Mouse (Mus musculus): Measurements from ENCODE around the gene Cnga2.
"Not testable (repeated sequence)": the region's sequence is repeated elsewhere in the genome, so short reads cannot be mapped to it uniquely, and the experiment has no call there.

Cnga2 gene

GRCm38 (mm10) chrX:71991549-71991948, at the start of gene Cnga2:
Cnga2 (plus strand) TSS chrX:71991849.
- no peak for DNase-seq (ENCODE audit: low spot score in 2 of 2)

- DNase-seq (ENCODE audit: low spot score in 2 of 2) = peak; percentile 51 to 52
Measured at GRCm38 (mm10) chrX:71946631-71947030, 45.0 kb upstream of the Cnga2 start.

GRCm38 (mm10) chrX:71958366-71958765, 33.3 kb upstream of the Cnga2 start:
- no peak for DNase-seq (ENCODE audit: low spot score in 2 of 2)

GRCm38 (mm10) chrX:71962073-71963051, 29.3 kb upstream of the Cnga2 start, which contains the start of gene Prrg3:
Prrg3 (plus strand) TSS chrX:71962624.
- DNase-seq (ENCODE audit: low spot score in 2 of 2) = peak; percentile 10 to 15

GRCm38 (mm10) chrX:71963275-71963912, 28.3 kb upstream of the Cnga2 start:
- peak; percentile 11 to 13 for DNase-seq (ENCODE audit: low spot score in 2 of 2)

- no peak for DNase-seq (ENCODE audit: low spot score in 2 of 2)
Measured at GRCm38 (mm10) chrX:71968216-71968615, 23.4 kb upstream of the Cnga2 start.

GRCm38 (mm10) chrX:71968816-71969215, 22.8 kb upstream of the Cnga2 start:
- DNase-seq (ENCODE audit: low spot score in 2 of 2) = peak; percentile 36

- DNase-seq (ENCODE audit: low spot score in 2 of 2) = no peak
Measured at GRCm38 (mm10) chrX:71971325-71971724, 20.3 kb upstream of the Cnga2 start.

GRCm38 (mm10) chrX:71972686-71973085, 19.0 kb upstream of the Cnga2 start, which contains the start of gene Fate1:
Fate1 (plus strand) TSS chrX:71972986.
- no peak for DNase-seq (ENCODE audit: low spot score in 2 of 2)

- DNase-seq (ENCODE audit: low spot score in 2 of 2) = not testable (repeated sequence)
Measured at GRCm38 (mm10) chrX:71977681-71978080, 14.0 kb upstream of the Cnga2 start.

GRCm38 (mm10) chrX:71980443-71980842, 11.2 kb upstream of the Cnga2 start:
- no peak for DNase-seq (ENCODE audit: low spot score in 2 of 2)

GRCm38 (mm10) chrX:71981322-71981721, 10.3 kb upstream of the Cnga2 start:
- no peak for DNase-seq (ENCODE audit: low spot score in 2 of 2)

- no peak for DNase-seq (ENCODE audit: low spot score in 2 of 2)
Measured at GRCm38 (mm10) chrX:71983205-71983604, 8.4 kb upstream of the Cnga2 start.

- peak; percentile 22 to 35 for DNase-seq (ENCODE audit: low spot score in 2 of 2)
Measured at GRCm38 (mm10) chrX:71983775-71984174, 7.9 kb upstream of the Cnga2 start.

GRCm38 (mm10) chrX:71995972-71996371, 4.3 kb downstream of the Cnga2 start:
- DNase-seq (ENCODE audit: low spot score in 2 of 2) = no peak

GRCm38 (mm10) chrX:72009930-72010329, 18.3 kb downstream of the Cnga2 start:
- DNase-seq (ENCODE audit: low spot score in 2 of 2) = no peak

- DNase-seq (ENCODE audit: low spot score in 2 of 2) = peak; percentile 59 to 63
Measured at GRCm38 (mm10) chrX:72012236-72012635, 20.6 kb downstream of the Cnga2 start.

GRCm38 (mm10) chrX:72012804-72013203, 21.2 kb downstream of the Cnga2 start:
- DNase-seq (ENCODE audit: low spot score in 2 of 2) = peak; percentile 43 to 44

GRCm38 (mm10) chrX:72022241-72022640, 30.6 kb downstream of the Cnga2 start:
- no peak for DNase-seq (ENCODE audit: low spot score in 2 of 2)

- peak; percentile 6 to 43 for DNase-seq (ENCODE audit: low spot score in 2 of 2)
Measured at GRCm38 (mm10) chrX:72022750-72023398, 31.2 kb downstream of the Cnga2 start.

GRCm38 (mm10) chrX:72023542-72023941, 31.9 kb downstream of the Cnga2 start:
- DNase-seq (ENCODE audit: low spot score in 2 of 2) = peak in 1 of 2 experiments; percentile 6

- no peak for DNase-seq (ENCODE audit: low spot score in 2 of 2)
Measured at GRCm38 (mm10) chrX:72044056-72044455, 52.4 kb downstream of the Cnga2 start.

Data from right cerebral cortex, adult 2 months (tissue).